ENCODE assay signal across 21 mouse cellular contexts in genomic region chr4:62882276-62882675, GRCm38 (mm10).
A peak's percentile ranks its signal among the peaks of the same experiment; 100 is the strongest.
DNase-seq lines count a peak whose midpoint lies in the region; ATAC-seq lines count a peak whose summit lies in the region.
"Had no signal": no experiment of that assay in that cellular context is flagged by ENCODE, and none has a peak within 500 bp of the region (broad histone marks: within the 10 kb centered on the region; RNA-seq: fewer than 3 reads in every experiment).

No protein-coding gene starts in this region.

- no peak for ATAC-seq in forebrain, embryonic 14.5 days
- ATAC-seq in hindbrain, embryonic 15.5 days (ENCODE audit: low FRiP score, low read depth): peak; percentile 56; the same call in 1 of the 2 replicates
- ATAC-seq in hindbrain, embryonic 14.5 days (ENCODE audit: low FRiP score): no peak; the same call in 1 of the 2 replicates
- ATAC-seq in kidney, embryonic 16.5 days (ENCODE audit: low FRiP score, low TSS enrichment): 0 out of 2 replicates have a peak, but pooled peaks have one; percentile 19
- ATAC-seq: activated CD4-positive, CD25-positive, alpha-beta regulatory T cell, adult 4 months; CD4-positive, CD25-positive, alpha-beta regulatory T cell, adult 4 months; forebrain, embryonic 15.5 days; forebrain, postnatal 0 days; Patski had no signal

- H3K4me3 ChIP-seq in forebrain, embryonic 14.5 days (ENCODE audit: low read depth, low read length): no peak overlapping the region
- H3K4me3 ChIP-seq in forebrain, embryonic 10.5 days: no peak overlapping the region
- no peak overlapping the region for H3K4me3 ChIP-seq in hindbrain, embryonic 15.5 days
- no peak overlapping the region for H3K4me3 ChIP-seq in hindbrain, embryonic 14.5 days (replicated peaks; ENCODE audit: low read length)
- no peak overlapping the region for H3K4me3 ChIP-seq in kidney, embryonic 16.5 days (ENCODE audit: low read length)
- H3K4me3 ChIP-seq: embryonic facial prominence, embryonic 10.5 days; embryonic facial prominence, embryonic 12.5 days; forebrain, embryonic 12.5 days; forebrain, embryonic 15.5 days had no signal

- DNase-seq in forebrain, embryonic 14.5 days (ENCODE audit: low spot score): peak; percentile 30
- DNase-seq in forebrain, embryonic 10.5 days (ENCODE audit: extremely low spot score, low spot score): no peak
- DNase-seq in hindbrain, embryonic 14.5 days (ENCODE audit: low spot score): no peak
- DNase-seq in kidney, postnatal 10 days: no peak
- DNase-seq: adrenal gland, adult 8-10 months; adrenal gland, postnatal 36 days; cerebellum, adult 11 months; cerebellum, adult 18-20 months; cerebellum, adult 8-10 months; cerebellum, adult 9-11 months; forebrain, postnatal 0 days had no signal

- no peaks in the 10 kb centered on the region for H3K27me3 ChIP-seq in forebrain, embryonic 14.5 days (replicated peaks; ENCODE audit: control insufficient read depth, insufficient read depth, low read length)
- H3K27me3 ChIP-seq in forebrain, embryonic 10.5 days (ENCODE audit: poor library complexity, severe bottlenecking): no peaks in the 10 kb centered on the region
- no peaks in the 10 kb centered on the region for H3K27me3 ChIP-seq in hindbrain, embryonic 15.5 days
- H3K27me3 ChIP-seq in hindbrain, embryonic 14.5 days (ENCODE audit: control insufficient read depth, insufficient read depth, low read length): no peaks in the 10 kb centered on the region
- H3K27me3 ChIP-seq in kidney, embryonic 16.5 days (ENCODE audit: insufficient read depth, low read length): no peaks in the 10 kb centered on the region
- H3K27me3 ChIP-seq: embryonic facial prominence, embryonic 12.5 days; forebrain, embryonic 12.5 days; Patski had no signal

- H3K27ac ChIP-seq in forebrain, embryonic 14.5 days (ENCODE audit: low read depth, low read length): no peak overlapping the region
- H3K27ac ChIP-seq in forebrain, embryonic 10.5 days: no peak overlapping the region
- no peak overlapping the region for H3K27ac ChIP-seq in hindbrain, embryonic 15.5 days (replicated peaks)
- H3K27ac ChIP-seq in hindbrain, embryonic 14.5 days: no peak overlapping the region
- H3K27ac ChIP-seq in kidney, embryonic 16.5 days (ENCODE audit: low read length): no peak overlapping the region
- H3K27ac ChIP-seq: embryonic facial prominence, embryonic 10.5 days; embryonic facial prominence, embryonic 12.5 days; forebrain, embryonic 12.5 days; forebrain, embryonic 15.5 days had no signal

- H3K9me3 ChIP-seq in forebrain, embryonic 14.5 days (replicated peaks; ENCODE audit: control insufficient read depth, low read length): no peaks in the 10 kb centered on the region
- H3K9me3 ChIP-seq in forebrain, embryonic 10.5 days: no peaks in the 10 kb centered on the region
- H3K9me3 ChIP-seq in hindbrain, embryonic 15.5 days: no peaks in the 10 kb centered on the region
- H3K9me3 ChIP-seq in hindbrain, embryonic 14.5 days (ENCODE audit: control insufficient read depth, low read length): no peaks in the 10 kb centered on the region
- no peaks in the 10 kb centered on the region for H3K9me3 ChIP-seq in kidney, embryonic 16.5 days (ENCODE audit: low read length)
- H3K9me3 ChIP-seq: embryonic facial prominence, embryonic 10.5 days; embryonic facial prominence, embryonic 12.5 days; forebrain, embryonic 12.5 days; forebrain, embryonic 15.5 days had no signal

- H3K4me2 ChIP-seq in forebrain, embryonic 14.5 days (ENCODE audit: low read length): no peak overlapping the region
- H3K4me2 ChIP-seq in hindbrain, embryonic 15.5 days: no peak overlapping the region
- H3K4me2 ChIP-seq in hindbrain, embryonic 14.5 days (replicated peaks): no peak overlapping the region
- H3K4me2 ChIP-seq in kidney, embryonic 16.5 days (replicated peaks; ENCODE audit: low read depth, low read length): no peak overlapping the region
- H3K4me2 ChIP-seq: embryonic facial prominence, embryonic 12.5 days; forebrain, embryonic 12.5 days; forebrain, embryonic 15.5 days had no signal

- no peaks in the 10 kb centered on the region for H3K36me3 ChIP-seq in forebrain, embryonic 14.5 days (ENCODE audit: control insufficient read depth, insufficient read depth, low read length)
- no peaks in the 10 kb centered on the region for H3K36me3 ChIP-seq in forebrain, embryonic 10.5 days (replicated peaks)
- no peaks in the 10 kb centered on the region for H3K36me3 ChIP-seq in hindbrain, embryonic 15.5 days
- H3K36me3 ChIP-seq in hindbrain, embryonic 14.5 days (replicated peaks; ENCODE audit: control insufficient read depth, insufficient read depth): no peaks in the 10 kb centered on the region
- no peaks in the 10 kb centered on the region for H3K36me3 ChIP-seq in kidney, embryonic 16.5 days (ENCODE audit: insufficient read depth, low read length)
- H3K36me3 ChIP-seq: embryonic facial prominence, embryonic 10.5 days; embryonic facial prominence, embryonic 12.5 days; forebrain, embryonic 12.5 days; forebrain, embryonic 15.5 days; G1E had no signal

- WGBS in forebrain, embryonic 14.5 days: 38% methylated on average over 8 of the region's 8 CpGs
- WGBS in forebrain, embryonic 10.5 days: 92% methylated on average over 8 of the region's 8 CpGs
- 49% methylated on average over 8 of the region's 8 CpGs for WGBS in hindbrain, embryonic 15.5 days
- 57% methylated on average over 8 of the region's 8 CpGs for WGBS in hindbrain, embryonic 14.5 days
- 58% methylated on average over 8 of the region's 8 CpGs for WGBS in kidney, embryonic 16.5 days

- no peaks in the 10 kb centered on the region for H3K4me1 ChIP-seq in forebrain, embryonic 14.5 days (ENCODE audit: control insufficient read depth, insufficient read depth, low read length)
- H3K4me1 ChIP-seq in forebrain, embryonic 10.5 days: no peaks in the 10 kb centered on the region
- no peaks in the 10 kb centered on the region for H3K4me1 ChIP-seq in hindbrain, embryonic 15.5 days (replicated peaks)
- 0 out of 2 replicates have a peak, but pooled peaks cover 3% of the 10 kb centered on the region for H3K4me1 ChIP-seq in hindbrain, embryonic 14.5 days (replicated peaks; ENCODE audit: control insufficient read depth, insufficient read depth, low read length)
- H3K4me1 ChIP-seq in kidney, embryonic 16.5 days (ENCODE audit: insufficient read depth, low read length): no peaks in the 10 kb centered on the region
- H3K4me1 ChIP-seq: embryonic facial prominence, embryonic 10.5 days; embryonic facial prominence, embryonic 12.5 days; forebrain, embryonic 12.5 days; forebrain, embryonic 15.5 days had no signal

- H3K9ac ChIP-seq in forebrain, embryonic 14.5 days (ENCODE audit: low read length): no peak overlapping the region
- no peak overlapping the region for H3K9ac ChIP-seq in hindbrain, embryonic 15.5 days
- no peak overlapping the region for H3K9ac ChIP-seq in hindbrain, embryonic 14.5 days
- no peak overlapping the region for H3K9ac ChIP-seq in kidney, embryonic 16.5 days (replicated peaks; ENCODE audit: low read length)
- H3K9ac ChIP-seq: embryonic facial prominence, embryonic 12.5 days; forebrain, embryonic 12.5 days; forebrain, embryonic 15.5 days; forebrain, postnatal 0 days had no signal

Comparison
In these comparisons a context has a peak if more than half of its experiments do, and no peak if none do; other contexts are left out.
1. ATAC-seq: peak in hindbrain, embryonic 15.5 days (single experiment) and kidney, embryonic 16.5 days (single experiment); none in forebrain, embryonic 14.5 days (single experiment) and hindbrain, embryonic 14.5 days (single experiment).